Mouse (Mus musculus) kidney, postnatal 10 days (tissue): ENCODE measurements around the gene Pcsk6.

Experiments used
- DNase-seq: peaks from one replicate; pipeline ENCODE4 v3.0.0; 2021; ENCODE audit warnings: mixed read lengths

The Pcsk6 gene

DNA sequence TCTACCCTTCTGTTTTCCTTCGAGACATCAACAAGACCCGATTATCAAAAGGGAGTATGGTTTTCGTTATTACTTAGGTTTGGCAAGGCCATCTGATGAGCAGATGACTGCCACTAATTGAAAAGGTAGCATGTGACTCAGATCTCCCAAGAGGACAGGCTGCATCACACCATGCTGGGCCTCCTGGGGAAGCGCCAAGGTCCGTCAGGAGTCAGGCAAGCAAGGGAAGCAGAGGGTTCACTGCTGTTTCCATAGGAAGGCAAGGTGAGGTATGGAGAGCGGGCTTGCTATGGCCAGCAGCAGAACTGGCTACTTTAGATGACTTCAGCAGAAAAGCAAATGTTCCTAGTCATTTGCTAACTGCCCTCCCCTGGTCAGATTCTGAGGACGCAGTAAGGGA lies 84.9 kb downstream of the Pcsk6 start:
- no peak for DNase-seq

DNA sequence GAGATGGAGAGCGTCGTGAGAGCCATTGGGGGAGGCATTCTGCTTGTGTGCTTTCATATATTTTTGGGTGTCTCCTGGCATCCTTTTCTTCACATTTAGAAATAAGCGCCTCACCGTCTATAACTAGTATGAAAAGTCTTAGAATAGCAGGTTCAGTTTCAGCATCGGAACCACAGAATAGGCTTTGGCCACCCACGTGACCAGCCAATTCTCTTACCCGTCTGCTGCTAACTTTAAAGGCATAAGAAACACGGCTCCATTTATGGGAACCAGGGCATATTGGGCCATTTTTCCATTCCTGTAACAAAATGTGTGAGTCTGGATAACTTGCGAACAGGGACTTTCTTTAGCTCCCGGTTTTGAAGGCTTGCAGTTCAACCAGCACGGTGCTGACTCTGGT lies 87.4 kb downstream of the Pcsk6 start:
- DNase-seq, result no peak

DNA sequence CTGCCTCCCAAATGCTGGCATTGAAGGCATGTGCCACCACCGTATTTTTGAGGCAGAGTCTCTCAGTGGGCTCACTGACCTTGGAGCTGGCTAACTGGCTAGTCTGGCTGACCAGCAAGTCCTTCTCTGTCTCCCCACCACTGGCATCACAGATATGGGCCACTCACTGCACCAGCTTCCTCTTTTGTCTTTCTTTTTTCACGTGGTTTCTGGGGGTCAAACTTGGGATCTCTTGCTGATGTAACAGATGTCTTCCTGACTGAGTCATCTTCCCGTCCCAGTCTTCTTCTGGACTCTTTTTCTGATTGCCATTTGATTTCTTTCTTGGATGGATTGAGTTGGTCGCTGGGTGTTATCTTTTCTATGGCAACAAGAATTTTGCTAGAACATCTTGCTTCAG lies 93.0 kb downstream of the Pcsk6 start:
- no peak for DNase-seq

DNA sequence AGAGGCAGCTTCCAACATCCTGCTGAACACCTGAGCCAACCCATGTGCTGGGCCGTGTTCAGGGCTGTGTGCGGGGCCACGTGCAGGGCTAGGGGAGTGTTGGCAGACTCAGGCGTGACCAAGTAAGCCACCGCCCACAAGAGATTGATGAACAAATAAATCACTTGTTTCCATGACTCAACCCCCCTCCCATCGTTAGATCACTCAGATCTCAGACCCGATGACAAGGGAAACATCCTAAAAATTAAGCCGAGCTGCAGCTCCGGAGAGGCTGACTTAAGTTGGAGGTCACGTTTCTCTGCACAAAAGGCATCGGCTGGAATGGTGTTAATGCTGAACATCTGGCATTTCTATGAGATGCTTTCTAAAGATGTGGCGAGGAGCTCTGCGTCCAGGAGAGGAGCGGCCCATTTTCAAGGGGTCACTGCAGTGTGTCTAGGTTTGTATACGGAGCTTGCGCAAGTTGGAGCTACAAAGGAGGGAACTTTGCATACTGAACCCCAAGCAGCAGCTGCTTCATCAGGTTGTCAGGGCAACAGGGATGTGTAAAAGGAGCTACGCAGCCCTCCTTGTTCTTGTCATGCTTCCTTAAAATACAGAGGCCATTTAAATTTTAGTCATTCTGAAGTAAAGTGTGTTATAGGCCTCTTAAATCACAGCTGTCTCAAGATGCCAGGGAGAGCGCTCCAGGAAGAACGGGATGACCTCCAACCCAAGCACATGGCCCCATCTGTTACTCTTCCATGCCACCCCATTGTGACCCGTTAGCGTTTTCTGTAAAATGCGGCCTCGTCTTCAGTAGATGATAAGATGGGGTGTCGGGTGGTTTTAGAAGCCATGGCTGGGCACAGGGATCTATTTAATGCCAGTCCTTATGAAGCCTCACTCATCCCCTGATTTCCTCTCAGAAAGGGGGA lies 94.0 kb downstream of the Pcsk6 start:
- no peak for DNase-seq

DNA sequence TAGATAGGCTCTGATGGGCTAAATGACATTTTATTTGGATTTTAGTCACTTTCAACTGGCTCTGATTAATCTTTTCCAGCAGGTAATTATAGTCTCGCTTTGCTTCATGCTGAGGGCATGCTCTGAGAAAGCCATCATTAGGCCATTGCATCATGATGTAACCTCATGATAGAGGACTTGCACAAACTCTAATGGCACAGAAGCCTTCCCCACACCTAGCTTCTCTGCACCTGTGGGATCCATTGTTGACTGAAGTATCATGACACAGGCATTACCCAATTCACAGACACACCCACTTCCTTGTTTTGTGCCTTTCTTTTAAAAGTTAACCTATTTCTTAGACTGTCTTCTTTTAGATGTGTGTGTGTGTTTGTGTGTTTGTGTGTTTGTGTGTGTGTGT lies 95.7 kb downstream of the Pcsk6 start:
- DNase-seq, result no peak

DNA sequence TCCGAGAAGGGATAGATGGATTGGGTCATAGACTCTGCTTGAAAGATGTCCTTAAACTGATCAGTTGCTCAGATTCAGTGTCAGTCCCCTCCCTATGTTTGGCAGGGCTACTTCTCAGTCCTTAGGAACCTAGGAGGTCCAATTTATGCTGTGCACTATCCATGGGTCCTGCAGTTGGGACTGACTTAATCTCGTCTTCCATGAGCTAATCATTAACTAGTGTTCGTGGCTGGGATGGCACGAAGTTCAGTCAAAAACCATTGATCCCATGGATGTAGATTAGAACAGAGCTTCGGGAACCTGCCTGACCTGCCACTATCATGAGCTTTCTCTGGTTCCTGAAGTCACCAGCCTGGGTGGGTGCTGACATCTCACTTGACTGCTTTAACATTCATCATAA lies 96.6 kb downstream of the Pcsk6 start:
- DNase-seq, result no peak

DNA sequence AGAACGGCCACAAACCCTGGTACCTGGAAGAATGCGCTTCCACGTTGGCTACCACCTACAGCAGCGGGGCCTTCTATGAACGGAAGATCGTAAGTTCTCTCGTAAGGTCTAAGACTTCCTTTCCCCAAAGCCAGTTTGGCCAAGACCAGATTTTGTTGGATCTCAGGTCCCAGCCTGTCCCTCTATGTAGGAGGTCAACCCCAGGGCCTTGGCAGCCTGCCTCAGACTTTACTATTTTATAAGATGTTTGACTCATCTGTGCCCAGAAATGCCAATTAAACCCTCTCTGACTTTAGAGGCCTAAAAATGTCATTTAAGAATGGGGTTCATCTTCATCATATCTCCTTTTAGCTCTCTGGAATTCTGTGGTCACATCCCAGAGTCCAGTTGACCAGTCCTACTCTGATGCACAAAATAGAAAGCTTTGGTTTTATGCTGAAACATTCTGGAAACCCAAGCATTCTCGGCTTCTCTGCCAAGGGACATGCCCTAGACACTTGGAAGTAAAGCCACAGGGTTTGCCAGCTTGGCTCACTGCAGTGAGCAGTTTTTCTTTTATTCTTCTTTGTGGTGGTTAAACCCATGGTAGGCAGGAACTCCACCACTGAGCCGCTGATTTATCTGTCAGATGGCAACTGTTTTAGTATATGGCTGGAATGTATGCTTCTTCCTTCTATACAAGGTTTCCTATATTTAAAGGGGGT lies 97.8 kb downstream of the Pcsk6 start:
- no peak for DNase-seq

DNA sequence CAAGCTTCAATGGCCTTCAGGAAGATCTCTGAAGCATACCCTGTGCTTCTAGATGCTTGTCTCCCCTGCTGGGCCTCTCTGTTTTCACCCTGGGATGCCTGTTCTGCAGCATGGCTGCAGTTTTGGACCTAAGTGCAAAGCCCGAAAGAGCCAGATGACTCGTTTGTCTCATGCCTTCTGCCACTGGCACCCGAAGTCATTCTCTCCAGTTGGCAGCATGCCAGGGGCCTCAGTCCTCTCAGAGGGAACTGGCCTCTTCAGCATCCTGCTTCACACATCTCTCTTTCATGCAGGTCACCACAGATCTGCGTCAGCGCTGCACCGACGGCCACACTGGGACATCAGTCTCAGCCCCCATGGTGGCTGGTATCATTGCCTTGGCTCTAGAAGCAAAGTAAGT lies 101.1 kb downstream of the Pcsk6 start:
- DNase-seq, result no peak

DNA sequence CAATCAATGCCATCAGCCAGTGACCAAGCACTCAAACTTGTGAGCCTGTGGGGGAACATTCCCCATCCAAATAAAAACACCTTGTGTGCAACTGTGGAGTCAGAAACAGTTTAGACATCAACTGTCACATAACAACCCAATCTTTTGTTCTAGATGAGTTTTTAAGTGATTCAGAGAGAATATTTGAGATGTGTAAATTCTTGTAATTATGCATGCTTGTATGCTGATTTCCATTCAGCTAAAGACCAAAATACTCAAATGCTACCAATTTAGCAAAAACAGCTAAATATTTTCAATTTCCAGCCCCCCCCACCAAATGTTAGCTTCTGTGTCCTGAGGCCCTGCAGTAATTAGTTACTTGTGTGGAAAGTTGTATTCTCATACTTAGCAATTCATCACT lies 102.9 kb downstream of the Pcsk6 start:
- no peak for DNase-seq

DNA sequence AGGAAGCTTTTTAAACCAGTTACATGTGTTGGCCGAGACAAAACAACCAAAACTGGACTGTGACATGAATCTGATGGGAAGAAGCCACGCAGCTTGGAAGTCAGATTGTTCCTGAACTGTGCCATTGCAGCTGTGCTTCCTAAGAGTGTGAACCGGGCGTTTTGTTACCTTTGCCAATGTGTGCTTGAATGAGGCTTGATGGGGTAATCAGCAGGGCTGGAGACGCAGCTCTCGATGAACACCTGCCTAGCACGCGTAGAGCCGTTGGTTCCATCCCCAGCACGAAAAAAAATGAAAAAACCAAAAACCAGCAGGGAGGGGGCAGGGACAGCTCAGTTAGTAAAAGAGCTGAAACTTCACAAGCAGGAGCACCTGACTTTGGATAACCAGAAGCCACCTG lies 109.8 kb downstream of the Pcsk6 start:
- DNase-seq, result no peak

DNA sequence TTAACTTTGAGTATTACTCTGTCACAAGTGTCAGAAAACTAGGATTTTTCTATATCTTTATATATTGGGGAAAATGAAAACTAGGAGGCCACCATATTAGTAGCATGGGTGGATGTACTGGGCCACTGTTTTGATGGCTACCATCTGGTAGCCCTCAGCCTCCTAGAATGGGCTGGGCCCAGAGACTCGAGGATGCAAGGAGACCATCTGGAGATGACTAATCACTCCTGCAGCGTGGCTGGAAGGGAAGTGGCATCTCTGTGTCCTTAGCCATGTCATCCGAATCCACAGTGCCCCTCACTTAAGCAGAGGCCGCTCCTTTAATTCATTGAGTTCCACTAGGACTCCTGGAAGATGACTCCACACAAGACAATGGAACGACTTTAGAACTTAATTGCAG lies 115.8 kb downstream of the Pcsk6 start:
- DNase-seq, result no peak

DNA sequence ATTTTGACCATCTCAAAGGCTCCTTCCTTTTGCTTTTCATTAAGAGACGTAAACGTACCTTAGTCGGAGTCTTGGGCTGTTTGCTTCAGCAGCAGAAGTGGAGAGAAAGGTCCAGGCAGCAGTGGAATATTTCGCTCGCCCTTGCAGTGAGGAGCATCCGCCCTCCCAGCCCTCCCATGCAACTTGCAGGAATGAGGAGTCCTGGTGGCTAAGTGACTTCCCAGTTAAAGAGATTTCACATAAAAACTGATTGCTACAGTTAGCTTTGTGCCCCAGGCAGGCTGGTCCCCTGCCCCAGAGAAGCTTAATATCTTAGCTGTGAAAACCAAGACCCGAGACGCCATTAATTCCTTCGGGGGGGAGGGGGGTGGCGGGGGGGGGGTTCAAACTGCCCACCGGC lies 116.4 kb downstream of the Pcsk6 start:
- DNase-seq, result no peak

DNA sequence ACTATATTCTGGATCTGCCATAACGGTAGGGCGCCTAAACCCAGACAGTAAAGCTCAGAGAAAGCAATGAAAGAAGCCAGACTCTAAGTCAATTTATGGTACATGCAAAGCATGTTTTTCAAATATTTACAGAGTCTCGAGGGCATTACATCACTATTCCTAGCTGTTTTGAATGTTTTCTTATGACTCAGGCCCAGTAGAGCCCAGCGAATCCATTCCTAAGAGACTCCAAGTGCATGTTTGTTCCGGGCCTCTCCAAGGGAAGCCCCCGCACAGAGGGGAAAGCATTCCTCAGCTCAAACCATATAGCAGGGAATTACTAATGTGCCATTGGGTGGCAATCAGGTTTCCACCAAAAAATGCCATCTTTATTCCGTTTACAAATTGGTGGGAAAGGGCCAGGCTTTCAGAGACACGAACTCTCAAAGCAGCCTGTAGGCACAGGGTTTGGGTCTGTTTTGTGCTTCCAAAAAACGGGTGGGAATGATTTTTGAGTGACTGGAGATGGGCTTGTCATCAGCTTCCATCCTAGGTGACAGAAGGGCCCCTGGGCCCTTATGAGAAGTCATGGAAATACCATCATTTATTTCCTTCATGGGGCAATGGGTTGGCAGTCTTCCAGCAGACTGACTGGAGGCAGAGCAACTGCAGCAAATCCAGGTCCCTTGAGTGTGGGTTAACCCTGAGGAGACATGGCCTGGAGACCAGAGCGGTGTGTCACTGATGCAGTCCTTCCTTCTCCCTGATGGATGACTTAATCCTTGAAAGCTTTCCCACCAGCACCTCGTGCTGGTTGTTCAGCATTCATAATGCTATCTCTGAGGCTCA lies 117.7 kb downstream of the Pcsk6 start:
- DNase-seq, result peak; percentile 60

DNA sequence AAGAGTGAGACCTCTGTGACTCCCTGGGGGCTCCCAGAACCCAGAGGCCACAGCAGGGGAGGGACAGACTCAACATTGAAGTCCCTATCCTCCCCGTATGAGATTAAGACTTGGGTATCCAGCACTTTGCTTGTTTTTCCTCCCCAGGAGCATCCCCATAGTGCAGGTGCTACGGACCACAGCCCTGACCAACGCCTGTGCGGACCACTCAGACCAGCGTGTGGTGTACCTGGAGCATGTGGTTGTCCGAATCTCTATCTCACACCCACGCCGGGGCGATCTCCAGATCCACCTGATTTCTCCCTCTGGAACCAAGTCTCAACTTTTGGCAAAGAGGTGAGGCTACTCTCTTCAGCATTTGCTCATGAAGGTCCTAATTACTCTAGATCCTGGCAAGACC lies 118.5 kb downstream of the Pcsk6 start:
- DNase-seq, result no peak

DNA sequence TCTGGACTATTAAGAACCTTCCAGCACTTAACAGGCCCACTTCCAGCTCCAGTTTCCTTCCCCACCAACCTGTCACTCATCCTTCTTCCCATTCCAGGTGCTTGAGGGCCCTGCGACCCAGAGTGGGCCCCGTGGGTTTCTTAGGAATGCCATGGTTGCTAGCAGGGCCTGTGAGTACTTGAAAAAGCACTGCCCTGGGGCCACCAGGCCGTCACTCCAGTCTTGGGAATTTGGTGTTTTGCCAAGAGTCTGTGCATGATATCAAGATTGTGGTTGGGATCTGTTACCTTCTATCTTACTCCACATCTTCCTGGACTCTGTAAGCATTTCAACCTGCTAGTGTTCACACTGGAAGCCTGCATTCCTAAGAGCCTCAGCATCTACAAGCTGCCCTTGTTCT lies 120.5 kb downstream of the Pcsk6 start:
- no peak for DNase-seq

DNA sequence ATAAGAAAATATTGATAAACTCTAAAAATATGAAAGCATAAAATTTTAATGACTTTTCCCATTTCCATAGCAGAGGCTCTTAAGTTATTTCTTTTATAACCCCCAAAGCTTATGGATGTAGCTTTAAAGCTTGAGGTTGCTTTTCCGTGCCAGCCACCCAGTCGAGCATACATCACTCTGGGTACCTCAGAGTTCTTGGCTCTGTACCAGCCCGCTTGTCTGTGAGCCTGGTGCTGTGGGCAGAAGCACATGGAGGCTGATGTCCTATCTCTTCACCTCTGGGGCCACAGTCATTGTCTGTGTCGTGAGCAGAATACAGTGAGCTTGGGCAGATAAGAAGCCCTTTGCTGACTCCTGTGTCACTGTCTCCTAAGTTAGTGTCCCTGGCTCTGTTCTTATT lies 126.7 kb downstream of the Pcsk6 start:
- no peak for DNase-seq

DNA sequence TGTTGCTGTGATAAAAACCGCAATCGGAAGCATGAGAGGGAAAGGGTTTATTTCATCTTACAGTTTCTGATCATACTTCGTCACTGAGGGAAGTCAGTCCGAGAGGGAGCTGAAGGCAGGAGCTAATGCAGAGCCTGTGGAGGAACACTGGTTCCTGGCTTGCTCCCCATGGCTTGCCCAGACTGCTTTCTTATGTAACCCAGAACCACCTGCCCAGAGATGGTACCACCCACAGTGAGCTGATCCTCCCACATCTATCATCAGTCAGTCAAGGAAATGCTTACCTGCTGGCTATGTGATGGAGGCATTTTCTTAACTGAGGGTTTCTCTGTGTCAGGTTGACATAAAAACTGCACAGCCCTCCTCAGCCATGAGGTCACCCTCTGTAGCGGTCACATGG lies 127.2 kb downstream of the Pcsk6 start:
- DNase-seq, result no peak

DNA sequence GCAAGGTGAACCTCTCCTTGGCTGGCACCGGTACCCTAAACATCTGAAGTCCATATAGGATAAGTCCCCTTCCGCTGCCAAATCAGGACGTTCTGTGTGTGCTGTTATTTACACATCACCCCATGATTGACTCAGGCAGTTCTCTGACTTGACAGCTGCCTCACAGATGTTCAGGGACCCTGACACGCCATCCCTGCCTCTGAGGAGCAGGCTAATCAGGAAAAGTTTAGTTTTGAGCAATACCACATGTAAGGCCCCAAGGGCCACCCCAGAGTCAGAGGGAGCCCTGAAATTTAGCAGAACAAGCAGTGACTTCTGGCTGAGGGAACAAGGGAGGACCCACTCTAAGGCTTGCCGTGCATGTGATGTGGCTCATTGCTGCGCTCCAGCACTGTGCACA lies 130.8 kb downstream of the Pcsk6 start:
- DNase-seq, result no peak

DNA sequence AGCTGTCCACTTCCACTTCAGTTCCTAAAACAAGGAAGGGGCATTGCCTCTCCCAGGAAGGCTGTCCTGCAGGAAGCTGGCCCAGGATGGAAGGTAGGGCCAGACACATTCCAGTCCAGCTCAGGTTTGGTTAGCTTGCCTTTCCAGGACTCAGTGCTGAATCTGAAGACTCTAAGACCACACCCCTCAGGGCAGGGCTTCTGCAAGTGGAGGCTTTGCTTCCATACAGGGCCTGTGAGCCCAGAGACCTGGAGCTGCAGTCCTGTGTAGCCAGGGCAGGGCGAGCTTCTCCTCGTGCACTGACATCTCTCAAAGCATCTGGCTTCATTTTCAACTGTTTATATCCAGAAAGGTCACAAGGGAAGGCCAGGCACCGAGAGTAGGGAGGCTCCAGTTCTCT lies 131.9 kb downstream of the Pcsk6 start:
- no peak for DNase-seq

DNA sequence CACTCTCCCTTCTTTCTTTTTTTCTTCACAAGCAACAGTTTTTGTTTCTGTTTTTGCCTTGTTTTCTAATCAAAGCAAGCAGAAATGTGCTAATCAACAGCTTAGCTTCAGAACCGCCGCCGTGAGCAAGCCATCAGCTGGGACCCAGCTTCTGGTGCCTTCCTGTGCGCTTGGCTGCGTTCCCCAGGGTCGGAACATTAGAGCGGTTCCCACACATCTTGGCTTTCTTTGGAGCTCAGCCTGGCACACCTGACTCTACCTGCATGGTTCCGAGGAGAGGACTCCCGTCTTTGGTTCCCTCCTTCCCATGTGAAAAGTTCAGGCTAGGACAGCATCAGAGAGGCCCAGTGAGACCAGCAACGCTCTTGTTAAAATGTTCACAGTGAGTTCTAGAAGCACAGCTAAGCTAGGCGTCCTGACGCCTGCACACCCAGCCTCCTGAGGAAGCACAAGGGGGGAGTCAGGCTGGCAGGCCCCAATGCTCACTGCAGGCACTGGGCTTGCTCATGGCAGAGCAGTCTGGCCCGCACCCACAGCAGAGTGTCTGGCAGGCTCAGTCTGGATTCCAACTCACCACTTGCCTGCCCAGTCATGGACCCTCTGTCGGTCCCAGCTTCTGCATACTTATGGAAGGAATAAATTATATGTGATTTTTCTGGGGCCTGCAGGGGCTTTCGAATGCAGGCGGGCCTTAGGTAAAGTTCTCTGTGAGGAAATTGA lies 139.7 kb downstream of the Pcsk6 start:
- no peak for DNase-seq

DNA sequence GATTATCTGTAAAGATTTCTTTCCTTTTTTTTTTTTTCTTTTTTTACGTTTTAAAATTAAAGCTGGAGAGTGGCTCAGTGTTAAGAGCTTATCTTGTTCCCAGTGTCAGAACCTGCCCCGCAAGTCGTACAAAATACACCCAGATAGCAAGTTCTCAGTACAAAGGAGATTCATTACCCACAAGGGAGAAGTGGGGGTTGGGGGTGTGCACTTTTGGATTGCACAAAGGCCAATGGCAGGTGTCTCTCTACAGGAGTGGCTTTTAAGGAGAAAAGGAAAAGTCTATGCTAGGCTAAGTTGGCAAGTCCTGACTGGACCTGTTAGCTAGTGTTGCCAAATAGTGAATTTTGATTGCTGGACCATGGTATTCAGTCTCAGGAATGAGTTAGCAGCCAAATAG lies 140.3 kb downstream of the Pcsk6 start:
- DNase-seq, result no peak

DNA sequence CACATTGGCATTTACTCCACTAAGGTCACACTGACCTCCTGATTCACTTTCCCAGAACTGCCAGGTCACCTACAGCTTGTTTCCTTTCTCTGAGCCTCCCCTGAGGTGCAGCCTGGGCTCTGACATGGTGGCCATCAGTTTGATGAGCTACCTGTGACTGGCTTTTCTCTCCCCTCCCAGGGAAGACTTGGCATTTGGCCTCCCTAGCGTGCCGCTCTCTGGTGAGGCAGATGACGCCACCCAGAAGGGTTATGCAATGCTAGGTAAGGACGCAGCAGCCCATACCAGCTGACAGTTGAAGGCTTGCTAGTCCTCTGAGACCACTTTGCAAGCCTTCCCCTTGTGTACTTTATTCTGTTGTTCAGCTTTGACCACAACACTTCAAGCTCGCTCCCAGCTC lies 141.9 kb downstream of the Pcsk6 start:
- no peak for DNase-seq
